Mouse (Mus musculus) right cerebral cortex, adult 2 months (tissue): ENCODE data around the gene Trank1.

ENCODE experiments used
- DNase-seq, 2 experiments: peaks; one replicate each; pipeline ENCODE4 v3.0.0; 2021 to 2022; ENCODE audit warnings: low spot score in 2 of 2

Gene Trank1

GRCm38 (mm10) chr9:111381056-111382025, 69.8 kb downstream of the Trank1 start:
- DNase-seq, result peak; percentile 37 to 44

GRCm38 (mm10) chr9:111382469-111382868, 70.9 kb downstream of the Trank1 start:
- DNase-seq, result no peak

DNA sequence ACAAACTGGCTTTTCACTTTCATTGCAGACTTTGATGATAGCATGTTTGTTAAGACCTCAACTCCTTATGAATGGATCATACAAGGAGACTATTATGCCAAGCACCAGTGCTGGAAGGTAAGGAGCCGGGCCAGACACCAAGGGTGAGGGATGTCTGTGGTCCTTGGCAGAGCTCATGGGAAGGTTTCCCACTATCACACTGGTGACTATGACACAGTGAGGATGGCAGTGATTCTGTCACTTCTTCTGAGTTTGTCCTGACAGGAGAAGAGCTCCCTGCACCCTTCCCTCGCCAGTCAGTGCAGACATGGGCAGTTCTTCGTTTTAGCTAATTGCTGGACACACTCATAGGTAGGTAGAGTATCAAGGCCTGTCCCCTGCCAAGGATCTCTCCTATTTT, 71.5 kb downstream of the Trank1 start:
- DNase-seq, result no peak

DNA sequence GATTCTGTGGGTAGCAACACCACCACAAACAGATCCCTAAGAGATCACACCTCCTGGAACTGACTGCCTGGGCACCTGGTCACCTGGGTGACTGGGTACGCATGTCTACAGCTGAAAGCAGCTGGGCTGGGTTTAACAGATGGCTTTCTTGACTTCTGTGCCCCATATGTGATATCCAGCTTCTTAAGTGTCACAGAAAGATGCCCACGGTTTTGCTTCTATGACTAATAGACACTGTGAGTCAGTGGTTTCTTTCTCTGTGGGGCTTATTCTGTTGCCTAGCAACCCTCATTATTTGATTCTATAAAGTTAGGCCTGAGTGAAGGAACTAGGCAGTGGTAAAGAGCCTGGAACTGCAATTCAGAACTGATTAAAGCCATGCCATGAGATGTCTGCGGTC, 72.2 kb downstream of the Trank1 start:
- peak; percentile 63 to 72 for DNase-seq

- no peak for DNase-seq
These were observed 74.3 kb downstream of the Trank1 start for GRCm38 (mm10) chr9:111385526-111386491.

GRCm38 (mm10) chr9:111386569-111386968, 75.0 kb downstream of the Trank1 start:
- no peak for DNase-seq

- DNase-seq, result no peak
These were observed 76.0 kb downstream of the Trank1 start for GRCm38 (mm10) chr9:111387576-111387975.

GRCm38 (mm10) chr9:111390016-111390415, 78.5 kb downstream of the Trank1 start:
- no peak for DNase-seq

- DNase-seq, result no peak
These were observed 79.5 kb downstream of the Trank1 start for GRCm38 (mm10) chr9:111391036-111391435.

GRCm38 (mm10) chr9:111391926-111392442, 80.4 kb downstream of the Trank1 start:
- no peak for DNase-seq

GRCm38 (mm10) chr9:111395265-111395664, 83.7 kb downstream of the Trank1 start:
- no peak for DNase-seq

GRCm38 (mm10) chr9:111398059-111398458, 86.5 kb downstream of the Trank1 start:
- no peak for DNase-seq

DNA sequence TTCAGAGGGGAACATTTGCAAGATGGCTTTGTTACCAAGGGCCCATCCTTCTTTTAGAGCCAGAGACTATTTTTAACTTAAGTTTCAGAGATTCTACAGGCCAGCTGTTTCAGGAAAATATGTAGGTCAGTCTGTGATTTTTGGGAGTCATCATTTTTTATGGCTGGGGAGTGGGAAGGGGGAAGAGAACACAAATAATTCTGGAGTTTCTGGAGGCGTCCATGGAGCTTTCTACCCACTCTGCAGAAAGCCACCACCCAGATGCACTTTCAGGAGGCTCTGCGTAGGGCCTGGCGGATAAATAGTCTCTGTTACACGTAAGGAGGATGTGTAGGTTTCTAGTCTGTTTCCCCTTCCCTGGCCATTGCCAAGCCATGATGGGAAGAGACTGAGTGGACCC, 88.5 kb downstream of the Trank1 start:
- no peak for DNase-seq

- no peak for DNase-seq
These were observed 91.6 kb downstream of the Trank1 start for GRCm38 (mm10) chr9:111403159-111403558.

DNA sequence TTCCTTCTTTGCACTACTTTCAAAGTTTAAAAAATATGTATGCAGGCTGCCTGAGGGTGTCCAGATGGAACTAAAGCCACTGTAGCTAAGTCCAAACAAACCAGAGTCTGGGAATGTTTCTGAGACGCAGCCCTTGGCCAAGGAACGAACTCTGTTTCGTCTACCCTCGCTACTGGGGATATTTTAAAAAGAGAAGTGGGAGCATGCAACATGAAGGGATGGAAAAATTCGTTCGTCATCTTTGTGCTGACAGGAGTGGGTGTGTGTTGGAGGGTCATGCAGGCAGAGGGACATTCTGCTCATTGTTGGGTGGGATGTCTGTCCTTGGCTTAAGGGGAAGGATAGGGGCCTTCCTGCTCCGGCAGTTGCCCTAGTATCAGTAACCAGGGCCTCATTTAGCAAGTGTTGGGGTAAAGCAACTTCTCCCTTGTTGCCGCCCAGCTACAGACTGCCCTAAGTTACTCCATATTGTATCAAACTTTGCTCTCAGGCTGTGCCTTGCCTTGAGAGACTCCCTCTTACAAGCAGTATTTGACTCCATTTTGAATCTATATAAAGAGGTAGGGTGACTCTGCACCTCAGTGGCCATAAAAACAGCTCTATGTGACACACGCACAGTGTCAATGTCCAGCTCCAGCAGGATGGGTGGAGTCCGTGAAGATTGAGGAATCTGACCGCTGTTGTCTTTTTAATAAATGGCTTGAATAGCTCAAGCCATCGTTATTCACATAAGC, 93.0 kb downstream of the Trank1 start:
- no peak for DNase-seq

- no peak for DNase-seq
These were observed 93.5 kb downstream of the Trank1 start for GRCm38 (mm10) chr9:111405080-111405428.

GRCm38 (mm10) chr9:111408012-111408411, 96.5 kb downstream of the Trank1 start:
- peak; percentile 44 to 54 for DNase-seq

GRCm38 (mm10) chr9:111408427-111408826, 96.9 kb downstream of the Trank1 start:
- peak in 1 of 2 experiments; percentile 47 for DNase-seq

DNA sequence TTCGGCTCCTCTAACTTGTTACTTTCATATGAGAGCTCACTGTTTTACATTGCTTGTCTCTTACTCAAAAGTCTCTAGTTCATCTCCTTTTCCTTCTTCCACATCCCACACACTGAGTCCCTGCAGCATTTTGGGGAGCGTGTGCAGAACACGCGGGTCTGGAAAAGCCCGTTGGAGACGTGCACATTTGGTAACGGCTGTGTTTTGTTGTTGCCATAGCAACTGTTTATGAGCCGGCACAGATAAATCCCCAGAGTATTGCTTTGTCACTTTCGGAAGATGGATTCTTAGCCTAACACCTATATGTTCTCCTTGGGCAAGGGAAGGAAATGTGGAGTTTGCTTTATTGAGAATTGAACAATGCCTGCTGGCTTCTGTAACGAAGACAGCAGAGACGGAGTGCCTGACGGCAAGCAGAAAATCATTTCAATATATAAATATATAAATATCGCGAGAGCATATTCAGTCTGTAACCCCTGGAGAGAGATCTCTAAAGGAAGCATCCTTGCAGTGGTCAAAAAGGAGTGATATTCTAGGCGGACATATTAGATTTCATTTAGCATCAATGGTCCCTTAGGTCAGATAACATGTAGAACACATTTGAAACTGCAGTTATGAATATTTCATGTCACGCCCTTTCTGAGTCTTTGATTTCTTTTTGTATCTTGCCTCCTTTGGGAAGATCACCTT, 101.1 kb downstream of the Trank1 start:
- peak; percentile 73 to 82 for DNase-seq

DNA sequence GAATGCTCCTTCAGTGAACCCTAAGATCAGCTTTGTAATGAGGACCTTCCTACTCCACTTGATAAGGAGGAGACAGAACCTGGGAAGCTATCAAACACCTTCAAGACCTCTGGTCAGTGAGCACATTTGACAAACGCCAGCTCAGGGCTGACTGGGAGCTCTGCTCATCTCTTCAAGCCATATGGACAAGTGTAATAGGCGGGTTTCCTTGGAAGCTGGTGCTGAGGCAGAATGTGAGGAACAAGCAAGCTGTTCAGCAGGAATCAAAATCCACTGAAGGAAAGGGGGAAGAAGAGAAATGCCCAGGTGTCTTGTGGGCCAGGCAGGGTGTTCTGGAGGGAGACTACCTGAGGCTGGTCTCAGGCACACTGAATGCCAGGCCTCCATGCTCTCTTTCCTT, 110.3 kb downstream of the Trank1 start:
- DNase-seq, result no peak

GRCm38 (mm10) chr9:111422567-111422966, 111.0 kb downstream of the Trank1 start:
- no peak for DNase-seq
